Mouse (Mus musculus) lung, adult 2 months (tissue): ENCODE measurements around the gene Kank2.

Experiments
- CTCF ChIP-seq: fragments of 200-500 bp; IDR thresholded peaks from 2 replicates; pipeline ENCODE4 v1.5.1; 2011; ENCODE audit warnings: mild to moderate bottlenecking, low read length, control low read depth; ENCODE audit not compliant: insufficient read depth
- POLR2A ChIP-seq: fragments of 200-500 bp; IDR thresholded peaks from 2 replicates; pipeline ENCODE4 v1.6.1; 2011; ENCODE audit warnings: low read depth, mild to moderate bottlenecking, control low read depth, low read length, borderline replicate concordance; ENCODE audit errors: extremely low read depth

- no peak for TF ChIP-seq CTCF
- no peak for TF ChIP-seq POLR2A
These were observed 10.9 kb downstream of the Kank2 start for GRCm38 (mm10) chr9:21787654-21788053.
